Mouse (Mus musculus) small intestine, adult 2 months (tissue): ENCODE measurements at regions not wholly inside any gene's neighbourhood (a gene's known extent, or its start where the extent isn't known, plus 50 kb on each side); places are given as distances from the start of the nearest gene placed in this dataset.

Experiments used
- CTCF ChIP-seq: fragments of 200-500 bp; IDR thresholded peaks from 2 replicates; pipeline ENCODE4 v1.5.1; 2012; ENCODE audit warnings: low read depth, mild to moderate bottlenecking, control low read depth, inconsistent platforms, low read length, moderate library complexity, mixed read lengths; ENCODE audit not compliant: insufficient replicate concordance, insufficient read length; ENCODE audit errors: extremely low read depth
- POLR2A ChIP-seq: fragments of 200-500 bp; IDR thresholded peaks from 2 replicates; pipeline ENCODE4 v1.6.1; 2012; ENCODE audit warnings: low read depth, mild to moderate bottlenecking, control low read depth, inconsistent platforms, low read length, moderate library complexity

GRCm38 (mm10) chr2:166234579-166235212 lies 79.2 kb upstream of the Sulf2 start:
- TF ChIP-seq POLR2A (no peak), CTCF (no peak)
